Mouse (Mus musculus) lung, postnatal 0 days (tissue): ENCODE measurements around the gene Smtn.

Experiments used
- CTCF ChIP-seq: IDR thresholded peaks from 2 replicates; pipeline ENCODE4 v1.5.1; 2016; ENCODE audit warnings: antibody characterized with exemption, mild to moderate bottlenecking
- EP300 ChIP-seq: IDR thresholded peaks from 2 replicates; pipeline ENCODE4 v1.6.1; 2016; ENCODE audit warnings: antibody characterized with exemption, mild to moderate bottlenecking, control low read depth

DNA sequence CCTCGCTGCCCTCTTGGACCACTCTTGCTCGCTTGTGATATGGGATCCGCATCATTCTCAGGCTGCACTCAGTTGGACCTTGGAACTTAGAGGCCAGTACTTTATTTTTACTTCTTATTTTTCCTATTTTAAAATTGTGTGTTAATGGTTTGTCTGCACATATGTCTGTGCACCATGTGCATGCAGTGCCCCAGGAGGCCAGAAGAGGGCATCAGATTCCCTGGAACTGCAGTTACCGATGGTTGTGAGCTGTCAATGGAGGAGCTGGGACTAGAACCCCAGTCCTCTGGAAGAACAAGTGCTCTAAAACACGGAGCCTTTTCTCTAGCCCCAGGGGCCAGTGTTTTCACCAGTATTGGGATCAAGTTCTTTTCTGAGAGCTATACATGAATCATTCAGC, 4.0 kb upstream of the Smtn start:
- TF ChIP-seq EP300 (no peak), CTCF (peak; percentile 34)
